Mouse (Mus musculus): ENCODE results near the gene Gpr174. TPM values are rescaled to one million over a fixed set of nuclear protein-coding genes. Genes with fewer than 3 reads are reported as not detected.

Gpr174 gene
- polyA plus RNA-seq, 1 experiment from 2014 or later, result 0.13 TPM

DNA sequence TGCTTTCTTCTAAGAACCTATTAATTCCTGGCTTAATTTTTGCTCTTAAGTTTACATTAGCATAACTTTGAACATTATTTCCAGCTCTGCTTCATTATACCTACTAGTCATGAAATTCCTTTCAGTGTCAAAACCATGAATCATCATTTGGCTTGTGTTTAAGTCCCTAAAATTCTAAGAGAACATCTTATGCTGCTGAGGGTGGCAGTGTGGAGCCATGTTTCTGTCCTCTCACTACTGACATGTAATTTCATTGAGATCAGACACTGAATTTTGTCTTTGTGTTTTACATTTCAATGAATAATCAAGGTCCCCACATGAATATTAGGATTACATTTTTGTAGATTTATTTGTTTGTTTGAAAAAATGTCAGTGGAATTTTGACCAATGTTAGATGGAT, 50.8 kb downstream of the Gpr174 start:
- ATAC-seq (ENCODE audit: insufficient number of reproducible peaks, insufficient read depth, low FRiP score, low TSS enrichment), result no peak
- Histone ChIP-seq H3K27ac (no peak overlapping the region), H3K27me3 (no peaks in the 10 kb centered on the region), H3K36me3 (no peaks in the 10 kb centered on the region), H3K4me2 (replicated peaks) (no peak overlapping the region), H3K9ac (no peak overlapping the region), H3K4me3 (no peak overlapping the region), H3K9me3 (no peaks in the 10 kb centered on the region), H3K4me1 (no peaks in the 10 kb centered on the region)

GRCm38 (mm10) chrX:107312533-107312932, 56.9 kb downstream of the Gpr174 start:
- no peak overlapping the region for H3K27ac ChIP-seq
- no peak overlapping the region for H3K4me3 ChIP-seq
- H3K9me3 ChIP-seq, result no peaks in the 10 kb centered on the region
- 61% methylated on average over 5 of the region's 5 CpGs for WGBS
- H3K9ac ChIP-seq, result no peak overlapping the region
- no peaks in the 10 kb centered on the region for H3K27me3 ChIP-seq
- no peaks in the 10 kb centered on the region for H3K36me3 ChIP-seq
- H3K4me2 ChIP-seq (replicated peaks), result no peak overlapping the region
- no peak for ATAC-seq (ENCODE audit: insufficient number of reproducible peaks, insufficient read depth, low FRiP score, low TSS enrichment)
- no peaks in the 10 kb centered on the region for H3K4me1 ChIP-seq

GRCm38 (mm10) chrX:107325697-107326381, 70.2 kb downstream of the Gpr174 start:
- no peak overlapping the region for H3K4me3 ChIP-seq
- no peaks in the 10 kb centered on the region for H3K27me3 ChIP-seq
- 92% methylated on average over 8 of the region's 8 CpGs for WGBS
- no peaks in the 10 kb centered on the region for H3K9me3 ChIP-seq
- H3K36me3 ChIP-seq, result no peaks in the 10 kb centered on the region
- no peak overlapping the region for H3K27ac ChIP-seq
- H3K4me1 ChIP-seq, result no peaks in the 10 kb centered on the region
- H3K9ac ChIP-seq, result no peak overlapping the region
- no peak for ATAC-seq (ENCODE audit: insufficient number of reproducible peaks, insufficient read depth, low FRiP score, low TSS enrichment)
- H3K4me2 ChIP-seq (replicated peaks), result no peak overlapping the region

GRCm38 (mm10) chrX:107329849-107330248, 74.2 kb downstream of the Gpr174 start:
- no peak overlapping the region for H3K4me3 ChIP-seq
- no peaks in the 10 kb centered on the region for H3K9me3 ChIP-seq
- H3K27ac ChIP-seq, result no peak overlapping the region
- no peaks in the 10 kb centered on the region for H3K4me1 ChIP-seq
- H3K27me3 ChIP-seq, result no peaks in the 10 kb centered on the region
- ATAC-seq (ENCODE audit: insufficient number of reproducible peaks, insufficient read depth, low FRiP score, low TSS enrichment), result no peak
- H3K4me2 ChIP-seq (replicated peaks), result no peak overlapping the region
- no peaks in the 10 kb centered on the region for H3K36me3 ChIP-seq
- WGBS, result 62% methylated on average over 3 of the region's 3 CpGs
- no peak overlapping the region for H3K9ac ChIP-seq

DNA sequence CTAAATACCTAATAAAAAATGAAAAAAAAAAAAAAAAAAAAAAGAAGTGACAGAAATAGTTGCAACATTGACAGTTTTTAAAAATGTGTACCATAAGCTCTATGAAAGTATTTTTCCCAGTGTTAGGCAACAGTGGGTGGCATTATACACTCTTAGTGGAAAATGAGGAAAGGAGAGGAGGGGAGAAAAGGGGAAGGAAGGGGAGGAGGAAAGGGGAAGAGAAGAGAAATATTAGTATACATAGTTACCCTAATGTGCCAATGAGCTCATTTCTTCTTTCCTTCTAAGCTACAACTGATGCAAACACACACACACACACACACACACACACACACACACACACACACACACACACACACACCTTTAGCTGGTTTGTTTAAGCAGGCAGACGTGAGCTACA, 80.9 kb downstream of the Gpr174 start:
- Histone ChIP-seq H3K4me1 (no peaks in the 10 kb centered on the region), H3K9ac (no peak overlapping the region), H3K4me2 (replicated peaks) (no peak overlapping the region), H3K4me3 (no peak overlapping the region), H3K9me3 (no peaks in the 10 kb centered on the region), H3K36me3 (no peaks in the 10 kb centered on the region), H3K27me3 (no peaks in the 10 kb centered on the region), H3K27ac (no peak overlapping the region)
- WGBS, result 75% methylated on average over 1 of the region's 1 CpGs
- ATAC-seq (ENCODE audit: insufficient number of reproducible peaks, insufficient read depth, low FRiP score, low TSS enrichment), result no peak

- Histone ChIP-seq H3K27ac (no peak overlapping the region), H3K27me3 (no peaks in the 10 kb centered on the region), H3K4me1 (no peaks in the 10 kb centered on the region), H3K9me3 (no peaks in the 10 kb centered on the region), H3K4me2 (replicated peaks) (no peak overlapping the region), H3K9ac (no peak overlapping the region), H3K36me3 (no peaks in the 10 kb centered on the region), H3K4me3 (no peak overlapping the region)
- 36% methylated on average over 3 of the region's 3 CpGs for WGBS
- no peak for ATAC-seq (ENCODE audit: insufficient number of reproducible peaks, insufficient read depth, low FRiP score, low TSS enrichment)
Measured at GRCm38 (mm10) chrX:107341980-107342379, 86.3 kb downstream of the Gpr174 start.

Other genes with a start within 250 kb of the Gpr174 start
- 0.13 and 0.14 TPM in 2 replicates for gene P2ry10, start 167.4 kb upstream of the Gpr174 start, polyA plus RNA-seq (2016; fragmentation: Nextera tagmentation; extraction: Ambion mirVana)
- 0.83 and 1.2 TPM in 2 replicates for gene P2ry10b, start 107.0 kb upstream of the Gpr174 start, polyA plus RNA-seq (2016; fragmentation: Nextera tagmentation; extraction: Ambion mirVana)
- gene Itm2a, start 147.5 kb downstream of the Gpr174 start, polyA plus RNA-seq (2016; fragmentation: Nextera tagmentation; extraction: Ambion mirVana), result 715 and 735 TPM in 2 replicates

All from embryonic facial prominence, embryonic 12.5 days (tissue).